Mouse (Mus musculus): Measurements from ENCODE around the gene Myog. TPM values are rescaled to one million over a fixed set of nuclear protein-coding genes. Genes with fewer than 3 reads are reported as not detected.

The Myog gene
- polyA plus RNA-seq, 1 experiment from 2014 or later, result 35.7 TPM

Other genes with a start within 250 kb of the Myog start
- 114 and 120 TPM in 2 replicates for gene Btg2, start 210.9 kb upstream of the Myog start, polyA plus RNA-seq (2016; fragmentation: Nextera tagmentation; extraction: Ambion mirVana)
- gene Chit1, start 178.7 kb upstream of the Myog start, polyA plus RNA-seq (2016; fragmentation: Nextera tagmentation; extraction: Ambion mirVana), result 0.15 and 0.38 TPM in 2 replicates
- 2.2 and 2.5 TPM in 2 replicates for gene Chil1, start 107.8 kb upstream of the Myog start, polyA plus RNA-seq (2016; fragmentation: Nextera tagmentation; extraction: Ambion mirVana)
- 8.6 and 13.0 TPM in 2 replicates for gene Mybph, start 96.5 kb upstream of the Myog start, polyA plus RNA-seq (2016; fragmentation: Nextera tagmentation; extraction: Ambion mirVana)
- gene Adora1, start 54.6 kb upstream of the Myog start, polyA plus RNA-seq (2016; fragmentation: Nextera tagmentation; extraction: Ambion mirVana), result 5.5 TPM in 2 replicates
- 8.0 and 8.6 TPM in 2 replicates for gene Ppfia4, start 42.9 kb downstream of the Myog start, polyA plus RNA-seq (2016; fragmentation: Nextera tagmentation; extraction: Ambion mirVana)
- 110 and 114 TPM in 2 replicates for gene Tmem183a, start 72.0 kb downstream of the Myog start, polyA plus RNA-seq (2016; fragmentation: Nextera tagmentation; extraction: Ambion mirVana)
- not detected in 2 replicates for gene 4933406M09Rik, start 96.0 kb downstream of the Myog start, polyA plus RNA-seq (2016; fragmentation: Nextera tagmentation; extraction: Ambion mirVana)
- 27.9 and 29.8 TPM in 2 replicates for gene Cyb5r1, start 115.6 kb downstream of the Myog start, polyA plus RNA-seq (2016; fragmentation: Nextera tagmentation; extraction: Ambion mirVana)
- 71.1 and 74.5 TPM in 2 replicates for gene Adipor1, start 125.4 kb downstream of the Myog start, polyA plus RNA-seq (2016; fragmentation: Nextera tagmentation; extraction: Ambion mirVana)
- gene Klhl12, start 165.5 kb downstream of the Myog start, polyA plus RNA-seq (2016; fragmentation: Nextera tagmentation; extraction: Ambion mirVana), result 31.8 and 33.2 TPM in 2 replicates
- gene Rabif, start 204.7 kb downstream of the Myog start, polyA plus RNA-seq (2016; fragmentation: Nextera tagmentation; extraction: Ambion mirVana), result 47.2 and 50.8 TPM in 2 replicates